Mouse (Mus musculus): ENCODE results near the gene Cops8.
A peak's percentile ranks its signal among the peaks of the same experiment; 100 is the strongest.

Gene Cops8

GRCm38 (mm10) chr1:90602759-90603560 is at the start of gene Cops8:
Gene Cops8 (plus strand): TSS chr1:90602981.
- peak; percentile 97 for DNase-seq

DNA sequence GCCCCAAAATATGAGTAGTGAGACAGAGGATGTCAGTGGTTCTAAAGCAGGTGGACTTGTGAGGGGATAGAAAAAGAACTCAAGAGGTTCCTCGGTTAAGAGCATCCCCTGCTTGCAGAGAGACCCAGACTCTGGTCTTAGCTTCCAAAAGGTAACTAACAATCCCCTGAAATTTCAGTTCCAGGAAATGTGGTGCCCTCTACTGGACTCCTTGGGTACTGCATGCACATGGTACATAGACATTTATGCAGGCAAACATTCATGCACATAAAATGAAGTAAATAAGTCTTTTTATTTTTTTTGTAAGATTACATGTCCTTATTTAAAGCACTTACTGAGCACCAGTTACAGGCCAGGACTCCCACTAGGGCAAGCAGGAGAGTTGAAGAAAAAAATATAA is 45.6 kb upstream of the Cops8 start:
- DNase-seq, result no peak

GRCm38 (mm10) chr1:90560942-90561726 is 41.6 kb upstream of the Cops8 start:
- DNase-seq, result no peak

GRCm38 (mm10) chr1:90563945-90564344 is 38.8 kb upstream of the Cops8 start:
- DNase-seq, result no peak

DNA sequence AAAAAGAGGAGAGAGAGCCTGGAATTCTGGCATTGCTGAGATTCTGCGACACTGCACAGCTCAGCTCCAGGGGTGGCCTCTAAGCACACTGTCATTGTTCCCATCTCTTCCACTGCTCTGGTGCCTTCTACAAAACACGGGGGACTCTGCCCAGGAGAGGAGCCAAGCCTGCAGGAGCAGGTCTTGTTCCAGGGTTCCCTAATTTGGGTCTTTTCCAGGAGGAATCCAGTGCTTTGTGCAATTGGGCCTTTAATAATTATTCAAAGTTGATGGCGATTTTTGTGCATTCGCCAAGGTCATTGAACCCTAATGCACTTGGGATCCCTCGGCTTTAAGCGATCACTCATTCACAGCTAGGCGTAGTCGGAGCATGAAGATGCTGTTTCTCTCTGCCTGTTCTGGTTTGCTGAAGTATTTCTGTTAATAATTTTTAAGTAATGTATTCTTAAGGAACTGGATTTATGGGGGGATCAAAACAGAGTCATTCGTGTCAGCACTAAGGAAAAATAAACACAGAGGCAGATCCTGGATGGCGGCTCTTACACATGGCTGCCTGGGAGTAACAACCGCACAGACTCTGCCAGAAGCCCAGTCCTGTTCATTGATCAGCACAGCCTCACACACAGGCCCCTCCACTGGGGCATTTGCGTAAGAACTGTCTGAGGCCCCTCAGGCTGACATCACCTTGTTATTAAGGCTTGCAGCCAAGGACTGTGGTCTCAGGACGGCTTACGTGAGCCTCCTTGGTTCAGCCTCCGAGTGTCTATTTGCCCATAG is 35.9 kb upstream of the Cops8 start:
- DNase-seq, result no peak

- DNase-seq, result no peak
These were observed 28.9 kb upstream of the Cops8 start for GRCm38 (mm10) chr1:90573831-90574230.

- DNase-seq, result no peak
These were observed 27.9 kb upstream of the Cops8 start for GRCm38 (mm10) chr1:90574845-90575244.

- DNase-seq, result no peak
These were observed 25.4 kb upstream of the Cops8 start for GRCm38 (mm10) chr1:90577417-90577816.

DNA sequence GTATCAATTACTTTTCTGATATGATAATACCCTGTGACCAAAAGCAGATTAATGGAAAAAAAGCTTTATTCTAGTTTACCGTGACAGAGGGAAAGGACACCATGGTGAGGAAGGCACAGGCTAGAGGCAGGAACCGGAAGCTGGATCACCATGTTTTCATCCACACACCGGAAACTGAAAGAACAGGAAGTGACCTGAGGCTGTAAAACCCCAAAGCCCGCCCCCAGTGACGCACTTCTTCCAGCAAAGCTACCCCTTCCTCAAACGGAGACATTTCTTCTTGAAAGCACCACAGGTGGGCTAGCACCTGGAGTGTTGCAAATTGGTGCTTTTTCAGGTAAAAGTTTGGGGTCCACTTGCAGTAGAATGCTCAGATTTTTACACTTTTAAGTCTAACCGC is 20.1 kb upstream of the Cops8 start:
- no peak for DNase-seq

- DNase-seq, result peak; percentile 58 to 73
These were observed 14.6 kb upstream of the Cops8 start for GRCm38 (mm10) chr1:90588021-90588734.

GRCm38 (mm10) chr1:90590797-90591196 is 12.0 kb upstream of the Cops8 start:
- DNase-seq, result peak; percentile 36 to 52

DNA sequence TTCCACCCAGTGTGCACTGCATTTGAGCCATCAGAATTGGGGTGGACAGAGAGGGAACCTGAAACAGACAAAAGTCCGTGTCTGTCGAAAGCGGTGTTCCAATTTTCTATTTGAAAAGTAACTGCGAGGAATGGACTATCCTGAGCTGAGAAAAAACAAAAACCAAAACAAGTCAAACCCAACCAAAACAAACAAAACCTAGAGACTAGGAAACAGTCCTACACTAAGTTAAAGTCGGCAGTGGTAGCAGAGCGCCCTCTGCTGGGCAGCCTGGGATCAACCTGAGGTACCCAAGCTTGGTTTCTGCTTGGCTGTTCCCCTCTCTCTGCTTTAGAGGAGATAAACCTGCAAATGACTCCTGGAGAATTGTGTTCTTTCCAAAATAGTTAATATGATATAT is 10.0 kb upstream of the Cops8 start:
- peak; percentile 64 to 75 for DNase-seq

- DNase-seq, result peak; percentile 72 to 82
These were observed 3.6 kb upstream of the Cops8 start for GRCm38 (mm10) chr1:90599226-90599625.

DNA sequence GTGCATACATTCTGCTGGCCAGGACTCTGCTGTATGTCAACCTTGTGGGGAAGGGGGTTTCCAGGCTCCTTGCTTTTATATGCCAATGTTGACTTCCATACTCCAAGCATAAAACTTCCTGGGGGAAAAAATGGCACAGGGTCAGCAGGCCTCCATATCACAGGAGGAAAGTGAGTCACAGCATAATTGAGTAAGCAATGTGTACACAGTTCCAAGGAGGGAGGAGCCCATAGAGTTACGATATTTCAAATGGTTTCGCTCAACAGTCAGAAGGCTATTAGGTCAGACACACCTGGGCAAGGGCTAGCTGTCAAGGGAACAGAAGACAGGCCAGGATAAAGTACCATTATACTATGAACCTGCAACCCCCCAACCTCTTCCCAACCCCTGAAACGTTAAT is 1.7 kb upstream of the Cops8 start:
- DNase-seq, result peak in 1 of 2 experiments; percentile 39

- no peak for DNase-seq
These were observed 743 bp downstream of the Cops8 start for GRCm38 (mm10) chr1:90603561-90603887.

DNA sequence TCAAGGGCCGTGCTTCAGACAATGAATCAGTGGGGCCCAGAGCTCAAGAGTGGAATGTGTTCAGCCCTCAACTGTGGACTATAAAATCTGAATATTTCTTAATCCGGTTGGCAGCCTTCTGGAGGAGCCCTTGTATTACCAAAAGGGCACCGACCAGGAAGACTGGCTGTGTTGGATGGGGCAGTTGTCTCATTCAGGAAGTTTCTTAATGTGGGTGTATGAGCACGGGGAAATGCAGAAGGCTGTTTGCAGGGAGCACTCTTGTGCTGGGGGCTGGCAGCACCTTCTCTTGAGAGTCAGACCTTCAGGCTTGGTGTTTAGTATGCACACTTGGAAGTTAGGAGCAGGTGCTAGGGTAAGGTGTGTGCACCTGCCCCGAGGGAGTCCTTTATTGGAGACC is 6.6 kb downstream of the Cops8 start:
- DNase-seq, result no peak

GRCm38 (mm10) chr1:90617258-90617657 is 14.5 kb downstream of the Cops8 start:
- peak in 1 of 2 experiments; percentile 33 for DNase-seq

- peak; percentile 64 to 77 for DNase-seq
These were observed 30.7 kb downstream of the Cops8 start for GRCm38 (mm10) chr1:90633415-90634030.

DNA sequence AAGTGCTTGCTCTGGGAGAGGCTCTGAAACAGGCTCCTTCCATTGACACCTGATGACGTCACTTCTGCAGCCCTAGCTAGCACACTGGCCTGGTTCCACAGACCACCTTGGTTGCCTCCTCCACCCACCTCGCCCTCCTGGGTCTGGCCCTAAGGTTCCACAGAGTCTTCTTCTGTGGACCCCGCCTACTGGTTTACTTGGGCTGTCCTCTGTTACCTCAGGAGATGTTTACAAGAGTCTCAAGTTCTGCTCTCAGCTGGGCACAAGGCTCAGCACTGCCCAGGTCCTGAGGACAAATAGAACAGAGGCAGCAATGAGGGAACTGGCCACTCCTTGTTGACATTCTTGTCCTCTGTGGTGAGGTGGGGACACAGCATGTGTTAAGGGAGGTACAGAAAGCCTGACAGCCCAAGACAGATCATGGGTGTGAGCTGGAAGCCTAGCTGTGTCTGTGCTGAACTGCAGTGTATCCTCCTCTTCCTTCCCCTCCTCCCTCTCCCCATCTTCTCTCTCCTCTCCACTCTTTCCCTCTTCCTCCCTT is 31.5 kb downstream of the Cops8 start:
- peak; percentile 30 to 58 for DNase-seq

DNA sequence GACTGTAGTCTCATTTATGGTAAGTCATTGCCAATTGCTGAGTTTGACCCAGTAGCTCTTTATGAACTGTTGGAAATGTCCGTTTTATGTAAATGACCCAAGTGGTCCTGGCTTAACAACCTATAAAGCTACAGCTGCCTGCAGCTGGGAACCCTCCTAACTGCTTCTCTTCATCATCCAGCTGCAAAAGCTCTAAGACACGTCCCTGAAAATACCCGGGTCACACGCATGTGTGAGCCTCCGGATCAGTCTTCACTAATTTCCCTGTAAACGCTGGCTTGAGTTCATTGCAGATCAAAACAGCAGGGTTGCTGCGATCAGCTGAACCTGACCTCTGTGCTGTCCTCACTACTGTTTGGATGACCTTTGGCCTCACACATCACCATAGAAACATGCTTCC is 35.6 kb downstream of the Cops8 start:
- DNase-seq, result peak; percentile 43 to 68

DNA sequence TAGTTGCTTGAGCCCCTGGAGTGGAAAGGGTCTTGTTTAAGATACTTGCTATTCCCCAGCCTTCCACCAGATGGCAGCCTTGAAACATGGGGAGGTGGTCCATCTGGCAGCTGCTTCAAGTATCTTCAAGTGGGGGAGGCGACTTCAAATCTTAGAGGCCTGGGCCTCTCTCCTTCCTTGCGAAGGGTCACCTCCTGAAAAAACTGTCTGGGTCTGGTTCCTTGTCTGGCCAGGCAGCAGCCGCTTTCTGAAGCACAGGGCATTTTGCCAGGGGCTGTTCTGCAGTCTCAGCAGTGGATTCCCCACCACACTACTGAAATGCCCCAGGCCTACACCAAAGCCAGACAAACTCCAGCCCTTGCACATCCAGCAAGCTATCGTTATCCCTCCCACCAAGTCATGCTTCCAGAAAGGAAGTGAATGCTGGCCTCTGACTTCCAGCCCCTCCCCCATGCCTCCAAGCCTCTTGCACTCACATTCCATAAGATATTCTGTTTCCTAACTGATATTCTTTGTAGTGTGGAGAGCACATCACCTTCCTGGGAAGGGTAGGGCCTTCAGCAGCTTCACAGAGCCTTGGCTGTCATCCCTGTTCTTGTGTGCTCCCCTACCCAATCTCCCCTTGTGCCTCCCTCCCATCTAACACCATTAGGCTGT is 48.1 kb downstream of the Cops8 start:
- peak; percentile 52 to 72 for DNase-seq

All from lung, adult 18-20 months (tissue).